Mouse (Mus musculus) bone marrow, adult 2 months (tissue): ENCODE measurements around the gene Gramd1b.

Source experiments
- CTCF ChIP-seq: fragments of 200-500 bp; IDR thresholded peaks from 2 replicates; pipeline ENCODE4 v1.5.1; 2011; ENCODE audit warnings: low read length, control low read depth; ENCODE audit not compliant: control insufficient read depth, insufficient read depth
- POLR2A ChIP-seq: fragments of 200-500 bp; IDR thresholded peaks from 2 replicates; pipeline ENCODE4 v1.6.1; 2011; ENCODE audit warnings: low read depth, mild to moderate bottlenecking, control low read depth, low read length, borderline replicate concordance; ENCODE audit not compliant: control insufficient read depth

- no peak for TF ChIP-seq POLR2A
- TF ChIP-seq CTCF: no peak
These were observed 164.4 kb downstream of the Gramd1b start for GRCm38 (mm10) chr9:40366795-40367194.
